Mouse (Mus musculus): ENCODE results near the gene Cacnb4.

Cacnb4 gene

GRCm38 (mm10) chr2:52548401-52548800 is 128.2 kb downstream of the Cacnb4 start:
- in situ Hi-C loops (cut with MboI; ENCODE audit: low pct_unique_long_range_greater_than_20kb in 1 of 2, low sequenced_read_pairs in 2 of 2, unreplicated experiment in 1 of 2), result no loop called here

- in situ Hi-C loops (cut with MboI; ENCODE audit: low pct_unique_long_range_greater_than_20kb in 1 of 2, low sequenced_read_pairs in 2 of 2, unreplicated experiment in 1 of 2), result no loop called here
Measured at GRCm38 (mm10) chr2:52547331-52547730, 129.3 kb downstream of the Cacnb4 start.

- in situ Hi-C loops (cut with MboI; ENCODE audit: low pct_unique_long_range_greater_than_20kb in 1 of 2, low sequenced_read_pairs in 2 of 2, unreplicated experiment in 1 of 2), result no loop called here
Measured at GRCm38 (mm10) chr2:52544527-52544926, 132.1 kb downstream of the Cacnb4 start.

GRCm38 (mm10) chr2:52541068-52541467 is 135.6 kb downstream of the Cacnb4 start:
- in situ Hi-C loops (cut with MboI; ENCODE audit: low pct_unique_long_range_greater_than_20kb in 1 of 2, low sequenced_read_pairs in 2 of 2, unreplicated experiment in 1 of 2), result no loop called here

- in situ Hi-C loops (cut with MboI; ENCODE audit: low pct_unique_long_range_greater_than_20kb in 1 of 2, low sequenced_read_pairs in 2 of 2, unreplicated experiment in 1 of 2), result no loop called here
Measured at GRCm38 (mm10) chr2:52539318-52539717, 137.3 kb downstream of the Cacnb4 start.

- in situ Hi-C loops (cut with MboI; ENCODE audit: low pct_unique_long_range_greater_than_20kb in 1 of 2, low sequenced_read_pairs in 2 of 2, unreplicated experiment in 1 of 2), result no loop called here
Measured at GRCm38 (mm10) chr2:52537645-52538044, 139.0 kb downstream of the Cacnb4 start.

- in situ Hi-C loops (cut with MboI; ENCODE audit: low pct_unique_long_range_greater_than_20kb in 1 of 2, low sequenced_read_pairs in 2 of 2, unreplicated experiment in 1 of 2), result no loop called here
Measured at GRCm38 (mm10) chr2:52537155-52537554, 139.5 kb downstream of the Cacnb4 start.

- in situ Hi-C loops (cut with MboI; ENCODE audit: low pct_unique_long_range_greater_than_20kb in 1 of 2, low sequenced_read_pairs in 2 of 2, unreplicated experiment in 1 of 2), result no loop called here
Measured at GRCm38 (mm10) chr2:52536511-52536910, 140.1 kb downstream of the Cacnb4 start.

GRCm38 (mm10) chr2:52533696-52534095 is 142.9 kb downstream of the Cacnb4 start:
- in situ Hi-C loops (cut with MboI; ENCODE audit: low pct_unique_long_range_greater_than_20kb in 1 of 2, low sequenced_read_pairs in 2 of 2, unreplicated experiment in 1 of 2), result no loop called here

- in situ Hi-C loops (cut with MboI; ENCODE audit: low pct_unique_long_range_greater_than_20kb in 1 of 2, low sequenced_read_pairs in 2 of 2, unreplicated experiment in 1 of 2), result no loop called here
Measured at GRCm38 (mm10) chr2:52530521-52530920, 146.1 kb downstream of the Cacnb4 start.

- in situ Hi-C loops (cut with MboI; ENCODE audit: low pct_unique_long_range_greater_than_20kb in 1 of 2, low sequenced_read_pairs in 2 of 2, unreplicated experiment in 1 of 2), result no loop called here
Measured at GRCm38 (mm10) chr2:52529245-52529644, 147.4 kb downstream of the Cacnb4 start.

GRCm38 (mm10) chr2:52525876-52526592 is 150.6 kb downstream of the Cacnb4 start:
- in situ Hi-C loops (cut with MboI; ENCODE audit: low pct_unique_long_range_greater_than_20kb in 1 of 2, low sequenced_read_pairs in 2 of 2, unreplicated experiment in 1 of 2), result no loop called here

- in situ Hi-C loops (cut with MboI; ENCODE audit: low pct_unique_long_range_greater_than_20kb in 1 of 2, low sequenced_read_pairs in 2 of 2, unreplicated experiment in 1 of 2), result no loop called here
Measured at GRCm38 (mm10) chr2:52523056-52523715, 153.4 kb downstream of the Cacnb4 start.

GRCm38 (mm10) chr2:52521012-52521411 is 155.6 kb downstream of the Cacnb4 start:
- in situ Hi-C loops (cut with MboI; ENCODE audit: low pct_unique_long_range_greater_than_20kb in 1 of 2, low sequenced_read_pairs in 2 of 2, unreplicated experiment in 1 of 2), result no loop called here

- in situ Hi-C loops (cut with MboI; ENCODE audit: low pct_unique_long_range_greater_than_20kb in 1 of 2, low sequenced_read_pairs in 2 of 2, unreplicated experiment in 1 of 2), result no loop called here
Measured at GRCm38 (mm10) chr2:52518740-52519139, 157.9 kb downstream of the Cacnb4 start.

- in situ Hi-C loops (cut with MboI; ENCODE audit: low pct_unique_long_range_greater_than_20kb in 1 of 2, low sequenced_read_pairs in 2 of 2, unreplicated experiment in 1 of 2), result no loop called here
Measured at GRCm38 (mm10) chr2:52516534-52516933, 160.1 kb downstream of the Cacnb4 start.

GRCm38 (mm10) chr2:52512865-52513388 is 163.7 kb downstream of the Cacnb4 start:
- in situ Hi-C loops (cut with MboI; ENCODE audit: low pct_unique_long_range_greater_than_20kb in 1 of 2, low sequenced_read_pairs in 2 of 2, unreplicated experiment in 1 of 2), result no loop called here

- in situ Hi-C loops (cut with MboI; ENCODE audit: low pct_unique_long_range_greater_than_20kb in 1 of 2, low sequenced_read_pairs in 2 of 2, unreplicated experiment in 1 of 2), result no loop called here
Measured at GRCm38 (mm10) chr2:52512206-52512605, 164.4 kb downstream of the Cacnb4 start.

GRCm38 (mm10) chr2:52511799-52512198 is 164.8 kb downstream of the Cacnb4 start:
- in situ Hi-C loops (cut with MboI; ENCODE audit: low pct_unique_long_range_greater_than_20kb in 1 of 2, low sequenced_read_pairs in 2 of 2, unreplicated experiment in 1 of 2), result no loop called here
